Mouse (Mus musculus) spleen, adult 2 months (tissue): ENCODE data around the gene Dao.

Source experiments
- CTCF ChIP-seq: fragments of 200-500 bp; IDR thresholded peaks from 2 replicates; pipeline ENCODE4 v1.5.1; 2011; ENCODE audit warnings: mild to moderate bottlenecking, inconsistent platforms; ENCODE audit not compliant: insufficient read depth, insufficient read length, insufficient replicate concordance; ENCODE audit errors: extremely low read depth
- POLR2A ChIP-seq: fragments of 200-500 bp; IDR thresholded peaks from 2 replicates; pipeline ENCODE4 v1.6.1; 2011; ENCODE audit warnings: low read depth, low read length, inconsistent platforms

- no peak for TF ChIP-seq CTCF
- TF ChIP-seq POLR2A = no peak
Measured at GRCm38 (mm10) chr5:113960416-113960815, 43.1 kb upstream of the Dao start.
